Mouse (Mus musculus) skeletal muscle tissue, adult 2 months (tissue): ENCODE results near the gene Opa1.

Source experiments
- DNase-seq: peaks from one replicate; pipeline ENCODE4 v3.0.0-alpha.2; 2012; ENCODE audit warnings: low read depth, low spot score

Opa1 gene

DNA sequence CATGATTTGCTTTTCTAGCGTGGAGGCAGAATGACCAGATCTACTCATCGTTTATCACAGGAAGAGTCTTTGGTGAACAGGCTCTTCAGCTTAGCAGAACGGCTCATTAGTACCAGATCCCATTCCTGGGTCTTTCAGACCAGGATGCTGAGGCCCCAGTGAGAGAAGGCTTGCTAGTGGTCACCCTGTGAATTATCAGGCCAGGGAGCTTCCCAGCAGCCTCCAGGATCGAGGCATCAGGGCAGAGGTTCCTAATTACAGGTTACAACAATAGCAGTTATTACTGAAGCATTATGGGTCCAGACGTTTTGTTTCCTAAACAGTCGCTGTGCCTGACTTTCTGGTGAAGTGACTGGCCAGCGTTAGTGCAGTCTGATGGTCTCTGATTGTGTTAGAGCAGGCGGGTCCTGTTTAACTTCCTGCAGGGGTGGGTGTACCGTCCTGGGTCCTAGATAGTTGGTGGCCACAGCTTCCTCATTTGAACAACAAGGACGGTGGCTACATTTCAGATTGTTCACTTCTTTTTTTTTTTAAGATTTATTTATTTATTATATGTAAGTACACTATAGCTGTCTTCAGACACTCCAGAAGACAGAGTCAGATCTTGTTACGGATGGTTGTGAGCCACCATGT lies 110.2 kb downstream of the Opa1 start:
- DNase-seq = no peak

DNA sequence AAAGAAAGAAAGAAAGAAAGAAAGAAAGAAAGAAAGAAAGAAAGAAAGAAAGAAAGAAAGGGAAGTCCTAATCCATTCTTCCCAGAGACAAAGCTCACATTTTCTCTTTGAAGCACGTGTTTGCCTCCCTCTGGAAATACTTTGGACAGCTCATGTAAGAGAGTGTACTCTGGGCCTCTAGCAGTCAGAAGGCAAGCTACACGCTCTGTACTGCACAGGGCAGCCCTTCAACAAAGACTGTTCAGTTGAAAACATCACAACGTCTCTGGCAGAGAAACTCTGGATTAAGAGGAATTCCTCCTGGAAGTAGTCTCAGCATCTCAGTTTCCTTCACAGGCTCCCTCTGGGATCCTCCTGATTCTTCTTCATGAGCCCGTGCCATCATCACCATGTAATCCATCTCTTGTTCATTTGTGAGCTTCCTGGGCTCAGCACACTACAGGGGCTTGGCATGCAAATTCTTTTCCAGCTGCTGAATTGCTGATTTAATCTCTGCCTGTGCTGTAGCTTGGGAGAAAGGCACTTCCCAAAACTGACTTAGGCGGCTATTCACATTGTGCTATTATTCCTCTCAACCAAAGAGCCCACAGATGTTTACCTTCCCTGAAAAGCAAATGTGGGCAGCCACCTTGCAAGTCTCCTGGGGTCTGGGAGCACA lies 114.0 kb downstream of the Opa1 start:
- no peak for DNase-seq

DNA sequence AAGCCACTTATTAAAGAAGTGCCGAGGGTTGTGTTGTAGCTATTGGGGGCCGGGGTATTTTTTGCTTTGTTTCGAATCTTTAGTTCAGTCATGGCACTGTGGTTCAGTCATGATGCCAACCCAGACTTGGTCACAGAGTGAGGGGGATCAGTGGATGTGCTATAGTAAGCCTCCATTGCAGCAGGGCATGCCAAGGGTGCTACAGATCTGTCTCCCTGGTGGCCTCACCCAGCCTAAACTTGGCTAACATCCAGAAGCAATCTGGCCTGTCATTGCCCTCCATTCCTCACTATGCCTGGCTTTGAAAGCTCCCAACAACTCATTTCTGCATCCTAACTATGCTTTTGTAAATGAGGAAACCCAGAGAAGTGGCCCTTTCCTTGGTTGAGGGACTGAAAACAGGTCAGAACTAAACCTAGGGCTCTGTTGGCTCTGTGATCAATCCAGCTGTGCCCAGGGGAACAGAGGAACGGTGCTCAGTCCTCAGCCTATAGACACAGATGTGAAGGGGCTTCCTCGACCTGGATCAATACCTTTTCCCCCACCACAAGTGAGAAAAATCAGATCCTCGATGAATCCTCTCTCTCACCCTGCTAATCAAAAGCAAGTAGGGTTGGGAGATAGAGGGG lies 114.8 kb downstream of the Opa1 start:
- no peak for DNase-seq

DNA sequence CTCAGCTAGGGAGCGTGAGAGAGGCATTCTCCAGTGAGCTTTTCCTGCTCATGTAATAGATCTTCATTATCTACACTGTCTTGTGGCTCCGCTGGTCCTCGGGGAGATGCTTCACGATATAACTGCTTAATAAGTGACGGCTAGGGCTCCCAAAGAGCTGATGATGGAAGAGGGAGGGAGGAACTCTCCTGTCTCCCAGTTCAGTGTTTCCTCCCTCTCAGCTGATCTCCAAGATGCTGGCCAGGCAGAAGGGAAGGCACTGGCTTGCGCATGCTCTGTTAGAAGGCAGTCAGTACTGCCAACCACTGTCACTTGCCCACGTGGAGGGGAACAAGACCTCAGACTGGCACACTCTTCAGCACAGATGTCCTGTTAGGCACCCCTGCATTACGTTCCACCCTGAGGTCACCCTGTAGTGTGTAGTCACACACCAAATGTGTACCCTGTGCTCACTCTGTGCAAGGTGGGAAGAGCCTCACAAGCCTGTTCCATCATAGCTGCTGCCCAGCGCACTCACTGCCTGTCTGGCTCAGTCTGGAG lies 115.4 kb downstream of the Opa1 start:
- no peak for DNase-seq
